Mouse (Mus musculus) E14TG2a.4 (cell line): ENCODE data around the gene Cd8a.

ENCODE experiments used
- CTCF ChIP-seq: conservative IDR thresholded peaks from 2 replicates; pipeline ENCODE4 v1.5.1; 2014; ENCODE audit warnings: low read length
- NANOG ChIP-seq: IDR thresholded peaks from 2 replicates; pipeline ENCODE4 v1.6.1; 2014; ENCODE audit warnings: borderline replicate concordance, low read length, mixed read lengths
- POU5F1 ChIP-seq: IDR thresholded peaks from 2 replicates; pipeline ENCODE4 v1.6.1; 2014; ENCODE audit warnings: low read length, borderline replicate concordance

DNA sequence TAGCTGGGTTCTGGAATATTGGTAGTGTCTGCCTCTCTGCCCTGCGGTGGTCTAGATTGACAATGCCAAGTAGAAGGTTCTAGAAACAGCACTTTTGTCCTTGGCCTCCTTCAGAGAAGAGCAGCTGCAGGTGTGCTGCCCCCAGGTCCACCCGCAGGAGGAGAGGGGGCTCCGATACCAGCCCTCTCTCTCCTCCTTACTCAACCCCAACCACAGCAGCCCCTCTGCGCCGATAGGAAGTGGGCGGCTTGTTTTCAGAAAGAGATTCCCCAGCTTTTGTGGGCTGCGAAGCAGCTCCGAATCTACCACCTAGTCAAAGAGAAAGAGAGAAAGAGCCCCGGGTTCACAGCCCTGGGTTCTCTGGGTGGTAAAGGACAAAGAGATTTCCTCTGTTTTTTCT is 32.0 kb upstream of the Cd8a start:
- no peak for TF ChIP-seq CTCF
- TF ChIP-seq NANOG, result no peak
- TF ChIP-seq POU5F1, result no peak
